Mouse (Mus musculus): ENCODE measurements at regions not wholly inside any gene's neighbourhood (a gene's known extent, or its start where the extent isn't known, plus 50 kb on each side); places are given as distances from the start of the nearest gene placed in this dataset.
A peak's percentile ranks its signal among the peaks of the same experiment; 100 is the strongest.

GRCm38 (mm10) chr2:166432531-166432930, 277.1 kb upstream of the Sulf2 start:
- no peak overlapping the region for H3K27ac ChIP-seq (replicated peaks; ENCODE audit: low read depth, low read length)
- no peaks in the 10 kb centered on the region for H3K27me3 ChIP-seq (ENCODE audit: control insufficient read depth, insufficient read depth, low read length)
- no peak overlapping the region for H3K9ac ChIP-seq (ENCODE audit: low read depth, low read length, severe bottlenecking)
- H3K4me1 ChIP-seq (ENCODE audit: control insufficient read depth, insufficient read depth, low read length) = peaks cover 29% of the 10 kb centered on the region
- H3K36me3 ChIP-seq (ENCODE audit: control insufficient read depth, insufficient read depth, low read length) = no peaks in the 10 kb centered on the region
- WGBS = 58% methylated on average over 8 of the region's 8 CpGs
- DNase-seq (ENCODE audit: low spot score) (no peak), ATAC-seq (ENCODE audit: low FRiP score, low read depth) (no peak)
- no peaks in the 10 kb centered on the region for H3K9me3 ChIP-seq (ENCODE audit: control insufficient read depth, low read length)
- TF ChIP-seq POLR2A (IDR thresholded peaks at IDR 0.05; ENCODE audit: borderline replicate concordance, extremely low read depth, insufficient read depth, insufficient read length) = no peak
- no peak overlapping the region for H3K4me2 ChIP-seq (replicated peaks; ENCODE audit: low read depth, low read length, severe bottlenecking)
- no peak overlapping the region for H3K4me3 ChIP-seq (replicated peaks; ENCODE audit: low read length)

- no peak overlapping the region for H3K4me2 ChIP-seq (replicated peaks; ENCODE audit: low read depth, low read length, severe bottlenecking)
- H3K4me1 ChIP-seq (ENCODE audit: control insufficient read depth, insufficient read depth, low read length) = peaks cover 55% of the 10 kb centered on the region
- no peak for TF ChIP-seq POLR2A (IDR thresholded peaks at IDR 0.05; ENCODE audit: borderline replicate concordance, extremely low read depth, insufficient read depth, insufficient read length)
- H3K4me3 ChIP-seq (replicated peaks; ENCODE audit: low read length) = no peak overlapping the region
- DNase-seq (ENCODE audit: low spot score) = peak; percentile 38
- no peaks in the 10 kb centered on the region for H3K36me3 ChIP-seq (ENCODE audit: control insufficient read depth, insufficient read depth, low read length)
- H3K27me3 ChIP-seq (ENCODE audit: control insufficient read depth, insufficient read depth, low read length) = no peaks in the 10 kb centered on the region
- 53% methylated on average over 5 of the region's 5 CpGs for WGBS
- H3K9ac ChIP-seq (ENCODE audit: low read depth, low read length, severe bottlenecking) = no peak overlapping the region
- H3K9me3 ChIP-seq (ENCODE audit: control insufficient read depth, low read length) = no peaks in the 10 kb centered on the region
- no peak for ATAC-seq (ENCODE audit: low FRiP score, low read depth)
- no peak overlapping the region for H3K27ac ChIP-seq (replicated peaks; ENCODE audit: low read depth, low read length)
These were observed 274.5 kb upstream of the Sulf2 start for GRCm38 (mm10) chr2:166429918-166430317.

- DNase-seq (ENCODE audit: low spot score) = no peak
- Histone ChIP-seq H3K4me3 (replicated peaks; ENCODE audit: low read length) (no peak overlapping the region), H3K9me3 (ENCODE audit: control insufficient read depth, low read length) (no peaks in the 10 kb centered on the region), H3K27ac (replicated peaks; ENCODE audit: low read depth, low read length) (no peak overlapping the region), H3K36me3 (ENCODE audit: control insufficient read depth, insufficient read depth, low read length) (no peaks in the 10 kb centered on the region), H3K4me1 (ENCODE audit: control insufficient read depth, insufficient read depth, low read length) (peaks cover 52% of the 10 kb centered on the region), H3K27me3 (ENCODE audit: control insufficient read depth, insufficient read depth, low read length) (no peaks in the 10 kb centered on the region), H3K9ac (ENCODE audit: low read depth, low read length, severe bottlenecking) (no peak overlapping the region), H3K4me2 (replicated peaks; ENCODE audit: low read depth, low read length, severe bottlenecking) (no peak overlapping the region)
- no peak for ATAC-seq (ENCODE audit: low FRiP score, low read depth)
- TF ChIP-seq POLR2A (IDR thresholded peaks at IDR 0.05; ENCODE audit: borderline replicate concordance, extremely low read depth, insufficient read depth, insufficient read length) = no peak
- WGBS = 72% methylated on average over 12 of the region's 12 CpGs
These were observed 274.0 kb upstream of the Sulf2 start for GRCm38 (mm10) chr2:166429494-166429893.

GRCm38 (mm10) chr2:166427390-166427789, 271.9 kb upstream of the Sulf2 start:
- Histone ChIP-seq H3K4me2 (replicated peaks; ENCODE audit: low read depth, low read length, severe bottlenecking) (0 out of 2 replicates have a peak overlapping the region, but pooled peaks have one; percentile 1), H3K4me3 (replicated peaks; ENCODE audit: low read length) (no peak overlapping the region), H3K36me3 (ENCODE audit: control insufficient read depth, insufficient read depth, low read length) (no peaks in the 10 kb centered on the region), H3K9me3 (ENCODE audit: control insufficient read depth, low read length) (no peaks in the 10 kb centered on the region), H3K27ac (replicated peaks; ENCODE audit: low read depth, low read length) (peak overlapping the region; percentile 74), H3K27me3 (ENCODE audit: control insufficient read depth, insufficient read depth, low read length) (no peaks in the 10 kb centered on the region), H3K4me1 (ENCODE audit: control insufficient read depth, insufficient read depth, low read length) (peaks cover 46% of the 10 kb centered on the region), H3K9ac (ENCODE audit: low read depth, low read length, severe bottlenecking) (no peak overlapping the region)
- WGBS = 41% methylated on average over 6 of the region's 6 CpGs
- ATAC-seq (ENCODE audit: low FRiP score, low read depth) (no peak), DNase-seq (ENCODE audit: low spot score) (no peak)
- TF ChIP-seq POLR2A (IDR thresholded peaks at IDR 0.05; ENCODE audit: borderline replicate concordance, extremely low read depth, insufficient read depth, insufficient read length) = no peak

- 0 out of 2 replicates have a peak overlapping the region, but pooled peaks have one; percentile 14 for H3K4me2 ChIP-seq (replicated peaks; ENCODE audit: low read depth, low read length, severe bottlenecking)
- TF ChIP-seq POLR2A (IDR thresholded peaks at IDR 0.05; ENCODE audit: borderline replicate concordance, extremely low read depth, insufficient read depth, insufficient read length) = no peak
- no peaks in the 10 kb centered on the region for H3K9me3 ChIP-seq (ENCODE audit: control insufficient read depth, low read length)
- H3K4me3 ChIP-seq (replicated peaks; ENCODE audit: low read length) = no peak overlapping the region
- peak; percentile 90 for ATAC-seq (ENCODE audit: low FRiP score, low read depth)
- peaks cover 46% of the 10 kb centered on the region for H3K4me1 ChIP-seq (ENCODE audit: control insufficient read depth, insufficient read depth, low read length)
- H3K9ac ChIP-seq (ENCODE audit: low read depth, low read length, severe bottlenecking) = no peak overlapping the region
- WGBS = 2% methylated on average over 10 of the region's 10 CpGs
- peak overlapping the region; percentile 80 for H3K27ac ChIP-seq (replicated peaks; ENCODE audit: low read depth, low read length)
- no peaks in the 10 kb centered on the region for H3K36me3 ChIP-seq (ENCODE audit: control insufficient read depth, insufficient read depth, low read length)
- no peaks in the 10 kb centered on the region for H3K27me3 ChIP-seq (ENCODE audit: control insufficient read depth, insufficient read depth, low read length)
- DNase-seq (ENCODE audit: low spot score) = peak; percentile 96
These were observed 271.5 kb upstream of the Sulf2 start for GRCm38 (mm10) chr2:166426960-166427359.

GRCm38 (mm10) chr2:166426457-166426856, 271.0 kb upstream of the Sulf2 start:
- Histone ChIP-seq H3K27me3 (ENCODE audit: control insufficient read depth, insufficient read depth, low read length) (no peaks in the 10 kb centered on the region), H3K4me1 (ENCODE audit: control insufficient read depth, insufficient read depth, low read length) (peaks cover 46% of the 10 kb centered on the region), H3K36me3 (ENCODE audit: control insufficient read depth, insufficient read depth, low read length) (no peaks in the 10 kb centered on the region), H3K4me3 (replicated peaks; ENCODE audit: low read length) (no peak overlapping the region), H3K9ac (ENCODE audit: low read depth, low read length, severe bottlenecking) (no peak overlapping the region), H3K9me3 (ENCODE audit: control insufficient read depth, low read length) (no peaks in the 10 kb centered on the region), H3K27ac (replicated peaks; ENCODE audit: low read depth, low read length) (peak overlapping the region; percentile 80), H3K4me2 (replicated peaks; ENCODE audit: low read depth, low read length, severe bottlenecking) (0 out of 2 replicates have a peak overlapping the region, but pooled peaks have one; percentile 14)
- DNase-seq (ENCODE audit: low spot score) = peak; percentile 27
- ATAC-seq (ENCODE audit: low FRiP score, low read depth) = 0 out of 2 replicates have a peak, but pooled peaks have one; percentile 28
- 42% methylated on average over 6 of the region's 6 CpGs for WGBS
- no peak for TF ChIP-seq POLR2A (IDR thresholded peaks at IDR 0.05; ENCODE audit: borderline replicate concordance, extremely low read depth, insufficient read depth, insufficient read length)

All from limb, embryonic 14.5 days (tissue).